Mouse (Mus musculus): Measurements from ENCODE around the gene Fbxw4. TPM values are rescaled to one million over a fixed set of nuclear protein-coding genes. Genes with fewer than 3 reads are reported as not detected.
"Not testable (repeated sequence)": the region's sequence is repeated elsewhere in the genome, so short reads cannot be mapped to it uniquely, and the experiment has no call there.

The Fbxw4 gene
- total and polyA plus RNA-seq, 3 experiments, result 9.4 to 104 (median 49.8) TPM

GRCm38 (mm10) chr19:45549948-45550347 is 110.2 kb downstream of the Fbxw4 start:
- H3K36me3 ChIP-seq (replicated peaks), result peaks cover 33% of the 10 kb centered on the region
- ATAC-seq (ENCODE audit: extremely low read depth, insufficient number of reproducible peaks, low FRiP score, poor library complexity, severe bottlenecking) (no peak), DNase-seq (ENCODE audit: low spot score) (no peak)
- H3K4me3 ChIP-seq (ENCODE audit: low read depth, low read length), result no peak overlapping the region
- TF ChIP-seq POLR2AphosphoS5 (IDR thresholded peaks at IDR 0.05; ENCODE audit: insufficient replicate concordance, low read depth, low read length) (no peak), GATA1 (IDR thresholded peaks at IDR 0.05; ENCODE audit: borderline replicate concordance, low read length) (no peak), CTCF (IDR thresholded peaks at IDR 0.05; ENCODE audit: low read depth, low read length) (no peak), GATA2 (IDR thresholded peaks at IDR 0.05; ENCODE audit: borderline replicate concordance, low read depth, low read length) (no peak), TAL1 (conservative IDR thresholded peaks at IDR 0.05; ENCODE audit: low read depth, low read length) (no peak)
- no peaks in the 10 kb centered on the region for H3K9me3 ChIP-seq (replicated peaks)
- H3K27me3 ChIP-seq (ENCODE audit: insufficient read depth, low read length), result peaks cover 34% of the 10 kb centered on the region
- H3K4me1 ChIP-seq (ENCODE audit: insufficient read depth, low read depth, low read length), result peaks cover 36% of the 10 kb centered on the region

GRCm38 (mm10) chr19:45549128-45549915 is 110.8 kb downstream of the Fbxw4 start:
- Histone ChIP-seq H3K4me3 (ENCODE audit: low read depth, low read length) (no peak overlapping the region), H3K27me3 (ENCODE audit: insufficient read depth, low read length) (peaks cover 38% of the 10 kb centered on the region), H3K9me3 (replicated peaks) (no peaks in the 10 kb centered on the region), H3K4me1 (ENCODE audit: insufficient read depth, low read depth, low read length) (peaks cover 42% of the 10 kb centered on the region), H3K36me3 (replicated peaks) (peaks cover 27% of the 10 kb centered on the region)
- ATAC-seq (ENCODE audit: extremely low read depth, insufficient number of reproducible peaks, low FRiP score, poor library complexity, severe bottlenecking) (no peak), DNase-seq (ENCODE audit: low spot score) (no peak)
- TF ChIP-seq POLR2AphosphoS5 (IDR thresholded peaks at IDR 0.05; ENCODE audit: insufficient replicate concordance, low read depth, low read length) (no peak), TAL1 (conservative IDR thresholded peaks at IDR 0.05; ENCODE audit: low read depth, low read length) (no peak), CTCF (IDR thresholded peaks at IDR 0.05; ENCODE audit: low read depth, low read length) (no peak), GATA1 (IDR thresholded peaks at IDR 0.05; ENCODE audit: borderline replicate concordance, low read length) (no peak), GATA2 (IDR thresholded peaks at IDR 0.05; ENCODE audit: borderline replicate concordance, low read depth, low read length) (no peak)

GRCm38 (mm10) chr19:45548196-45548595 is 111.9 kb downstream of the Fbxw4 start:
- not testable (repeated sequence) for H3K9me3 ChIP-seq (replicated peaks); DNase-seq (ENCODE audit: low spot score); ATAC-seq (ENCODE audit: extremely low read depth, insufficient number of reproducible peaks, low FRiP score, poor library complexity, severe bottlenecking); H3K4me3 ChIP-seq (ENCODE audit: low read depth, low read length)
- H3K4me1 ChIP-seq (ENCODE audit: insufficient read depth, low read depth, low read length), result peaks cover 53% of the 10 kb centered on the region
- peaks cover 40% of the 10 kb centered on the region for H3K27me3 ChIP-seq (ENCODE audit: insufficient read depth, low read length)
- H3K36me3 ChIP-seq (replicated peaks), result peaks cover 16% of the 10 kb centered on the region

- peak; percentile 40 for ATAC-seq (ENCODE audit: extremely low read depth, insufficient number of reproducible peaks, low FRiP score, poor library complexity, severe bottlenecking)
- DNase-seq (ENCODE audit: low spot score), result peak; percentile 75
- TF ChIP-seq CTCF (IDR thresholded peaks at IDR 0.05; ENCODE audit: low read depth, low read length) (peak; percentile 35; the same call in 1 of the 2 replicates), TAL1 (conservative IDR thresholded peaks at IDR 0.05; ENCODE audit: low read depth, low read length) (no peak)
- peaks cover 62% of the 10 kb centered on the region for H3K27me3 ChIP-seq (ENCODE audit: insufficient read depth, low read length)
- H3K4me3 ChIP-seq (ENCODE audit: low read depth, low read length), result peak overlapping the region; percentile 68; the same call in 1 of the 2 replicates
- H3K36me3 ChIP-seq (replicated peaks), result no peaks in the 10 kb centered on the region
- peaks cover 75% of the 10 kb centered on the region for H3K4me1 ChIP-seq (ENCODE audit: insufficient read depth, low read depth, low read length)
- no peaks in the 10 kb centered on the region for H3K9me3 ChIP-seq (replicated peaks)
These were observed 115.2 kb downstream of the Fbxw4 start for GRCm38 (mm10) chr19:45544925-45545321.

GRCm38 (mm10) chr19:45544152-45544924 is 115.8 kb downstream of the Fbxw4 start:
- Histone ChIP-seq H3K36me3 (replicated peaks) (no peaks in the 10 kb centered on the region), H3K27me3 (ENCODE audit: insufficient read depth, low read length) (peaks cover 60% of the 10 kb centered on the region), H3K9me3 (replicated peaks) (no peaks in the 10 kb centered on the region), H3K4me3 (ENCODE audit: low read depth, low read length) (peak overlapping the region; percentile 68; the same call in 1 of the 2 replicates), H3K4me1 (ENCODE audit: insufficient read depth, low read depth, low read length) (peaks cover 72% of the 10 kb centered on the region)
- ATAC-seq (ENCODE audit: extremely low read depth, insufficient number of reproducible peaks, low FRiP score, poor library complexity, severe bottlenecking) (peak; percentile 28; the same call in 1 of the 2 replicates), DNase-seq (ENCODE audit: low spot score) (peak; percentile 61)
- TF ChIP-seq GATA1 (IDR thresholded peaks at IDR 0.05; ENCODE audit: borderline replicate concordance, low read length), result no peak
- TF ChIP-seq CTCF (IDR thresholded peaks at IDR 0.05; ENCODE audit: low read depth, low read length), result no peak
- TF ChIP-seq TAL1 (conservative IDR thresholded peaks at IDR 0.05; ENCODE audit: low read depth, low read length), result no peak
- TF ChIP-seq GATA2 (IDR thresholded peaks at IDR 0.05; ENCODE audit: borderline replicate concordance, low read depth, low read length), result no peak
- no peak for TF ChIP-seq POLR2AphosphoS5 (IDR thresholded peaks at IDR 0.05; ENCODE audit: insufficient replicate concordance, low read depth, low read length)

- TF ChIP-seq GATA1 (IDR thresholded peaks at IDR 0.05; ENCODE audit: borderline replicate concordance, low read length), result no peak
- no peak for TF ChIP-seq GATA2 (IDR thresholded peaks at IDR 0.05; ENCODE audit: borderline replicate concordance, low read depth, low read length)
- no peak for TF ChIP-seq TAL1 (conservative IDR thresholded peaks at IDR 0.05; ENCODE audit: low read depth, low read length)
- TF ChIP-seq POLR2AphosphoS5 (IDR thresholded peaks at IDR 0.05; ENCODE audit: insufficient replicate concordance, low read depth, low read length), result no peak
- no peak for TF ChIP-seq CTCF (IDR thresholded peaks at IDR 0.05; ENCODE audit: low read depth, low read length)
- no peaks in the 10 kb centered on the region for H3K36me3 ChIP-seq (replicated peaks)
- no peak for DNase-seq (ENCODE audit: low spot score)
- H3K9me3 ChIP-seq (replicated peaks), result no peaks in the 10 kb centered on the region
- ATAC-seq (ENCODE audit: extremely low read depth, insufficient number of reproducible peaks, low FRiP score, poor library complexity, severe bottlenecking), result no peak
- peaks cover 58% of the 10 kb centered on the region for H3K4me1 ChIP-seq (ENCODE audit: insufficient read depth, low read depth, low read length)
- peak overlapping the region; percentile 72 for H3K4me3 ChIP-seq (ENCODE audit: low read depth, low read length)
- H3K27me3 ChIP-seq (ENCODE audit: insufficient read depth, low read length), result peaks cover 60% of the 10 kb centered on the region
These were observed 118.1 kb downstream of the Fbxw4 start for GRCm38 (mm10) chr19:45542061-45542460.
